In the genomic region with DNA sequence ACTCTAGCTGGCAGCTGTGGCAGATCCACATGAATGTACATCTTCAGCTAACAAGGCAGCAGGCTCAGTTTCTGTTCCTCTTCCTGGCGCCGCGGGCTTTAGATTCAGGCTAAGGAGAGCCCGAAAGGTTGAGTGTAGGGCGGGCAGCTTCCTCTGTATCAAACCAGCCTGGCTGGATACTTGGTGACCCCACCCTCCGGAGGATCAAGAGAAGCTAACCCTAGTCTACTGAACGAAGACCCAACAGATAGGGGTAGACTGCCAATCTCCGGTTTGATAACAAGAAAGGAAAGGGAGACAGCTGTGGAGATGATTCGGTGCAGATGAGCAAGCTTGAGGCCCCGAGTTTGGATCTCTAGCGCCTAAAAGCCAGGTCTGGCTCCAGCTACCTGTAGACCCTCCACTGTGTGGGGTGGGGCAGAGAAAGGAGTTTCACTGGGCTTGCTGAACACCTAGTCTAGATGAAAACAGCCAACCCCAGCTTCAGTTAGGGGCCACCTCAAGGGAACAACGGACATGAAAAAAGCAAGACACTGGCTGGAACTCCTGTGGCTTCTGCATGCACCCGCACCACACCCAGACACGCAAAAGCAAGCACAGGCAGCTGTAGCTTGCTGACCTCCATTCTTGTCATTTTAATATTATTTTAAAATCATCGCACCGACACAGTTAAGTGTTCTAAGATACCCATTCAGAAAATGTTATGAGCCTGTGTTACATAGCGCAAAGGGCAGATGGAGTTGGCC, we compare ENCODE assay signal across 8 mouse cellular contexts. TPM values are rescaled to one million over a fixed set of nuclear protein-coding genes. Genes with fewer than 3 reads are reported as not detected.
DNase-seq lines count a peak whose midpoint lies in the region; ATAC-seq and TF ChIP-seq lines count a peak whose summit lies in the region.

No protein-coding gene starts in this region.

- 42% methylated on average over 17 of the region's 17 CpGs for WGBS in heart, adult 2 months
- 81% methylated on average over 17 of the region's 17 CpGs for WGBS in embryonic facial prominence, embryonic 14.5 days
- 83% methylated on average over 17 of the region's 17 CpGs for WGBS in hindbrain, embryonic 15.5 days

- H3K36me3 ChIP-seq in heart, adult 2 months (ENCODE audit: control insufficient read depth, insufficient read depth, low read length): no peaks in the 10 kb centered on the region
- H3K36me3 ChIP-seq in embryonic facial prominence, embryonic 14.5 days (ENCODE audit: control insufficient read depth, insufficient read depth, low read length): peaks cover 32% of the 10 kb centered on the region
- H3K36me3 ChIP-seq in hindbrain, embryonic 15.5 days: peaks cover 19% of the 10 kb centered on the region

- no peak for TF ChIP-seq EP300 in heart, adult 2 months (IDR thresholded peaks at IDR 0.05; ENCODE audit: insufficient read depth, low read depth, low read length)

- H3K9ac ChIP-seq in heart, adult 2 months (ENCODE audit: low read depth, low read length): peak overlapping the region; percentile 88
- H3K9ac ChIP-seq in embryonic facial prominence, embryonic 14.5 days (ENCODE audit: low read depth, low read length): peak overlapping the region; percentile 89
- H3K9ac ChIP-seq in hindbrain, embryonic 15.5 days: peak overlapping the region; percentile 94

- peak; percentile 43 to 64 for DNase-seq in heart, adult 2 months
- no peak for DNase-seq in heart, postnatal 4 days
- DNase-seq in embryonic facial prominence, embryonic 14.5 days (ENCODE audit: low spot score): no peak
- DNase-seq in lung, postnatal 36 days: peak; percentile 67
- peak; percentile 51 to 64 for DNase-seq in spleen, postnatal 14 days (ENCODE audit: low spot score in 2 of 2)
- DNase-seq in gastrocnemius, adult 8-10 months (ENCODE audit: low spot score in 2 of 2): no peak
- DNase-seq in left cerebral cortex, postnatal 4 days: no peak

- H3K4me2 ChIP-seq in embryonic facial prominence, embryonic 14.5 days (ENCODE audit: low read depth, low read length): peak overlapping the region; percentile 88
- peak overlapping the region; percentile 83 for H3K4me2 ChIP-seq in hindbrain, embryonic 15.5 days

- peaks cover 6% of the 10 kb centered on the region for H3K4me1 ChIP-seq in heart, adult 2 months (ENCODE audit: control insufficient read depth, insufficient read depth, low read length)
- H3K4me1 ChIP-seq in embryonic facial prominence, embryonic 14.5 days (ENCODE audit: control insufficient read depth, insufficient read depth, low read length): peaks cover 7% of the 10 kb centered on the region
- H3K4me1 ChIP-seq in hindbrain, embryonic 15.5 days (replicated peaks): peaks cover 22% of the 10 kb centered on the region

- H3K27me3 ChIP-seq in heart, adult 2 months (ENCODE audit: control insufficient read depth, insufficient read depth, low read length): no peaks in the 10 kb centered on the region
- no peaks in the 10 kb centered on the region for H3K27me3 ChIP-seq in embryonic facial prominence, embryonic 14.5 days (replicated peaks; ENCODE audit: control insufficient read depth, insufficient read depth, low read length)
- H3K27me3 ChIP-seq in hindbrain, embryonic 15.5 days: no peaks in the 10 kb centered on the region

- H3K9me3 ChIP-seq in embryonic facial prominence, embryonic 14.5 days (ENCODE audit: control insufficient read depth, low read length): no peaks in the 10 kb centered on the region
- no peaks in the 10 kb centered on the region for H3K9me3 ChIP-seq in hindbrain, embryonic 15.5 days

- no peak for ATAC-seq in embryonic facial prominence, embryonic 14.5 days (ENCODE audit: low read depth)
- no peak for ATAC-seq in hindbrain, embryonic 15.5 days (ENCODE audit: low FRiP score, low read depth)

- TF ChIP-seq CTCF in heart, adult 2 months (IDR thresholded peaks at IDR 0.05): no peak

- peak overlapping the region; percentile 98 for H3K4me3 ChIP-seq in heart, adult 2 months
- peak overlapping the region; percentile 98 for H3K4me3 ChIP-seq in embryonic facial prominence, embryonic 14.5 days (ENCODE audit: low read depth, low read length)
- peak overlapping the region; percentile 84 for H3K4me3 ChIP-seq in hindbrain, embryonic 15.5 days

- H3K79me2 ChIP-seq in heart, adult 2 months (replicated peaks; ENCODE audit: control insufficient read depth, insufficient read depth, low read length): peaks cover 7% of the 10 kb centered on the region

- intact Hi-C loops in heart, adult 2 months (cut with DNase I): loop anchor here (5.0 kb wide), 1 partner anchor 115 kb away; the partner anchor contains the start of gene Sdhb
- intact Hi-C loops in left cerebral cortex, postnatal 4 days (cut with DNase I): no loop called here

- TF ChIP-seq POLR2A in heart, adult 2 months (IDR thresholded peaks at IDR 0.05; ENCODE audit: insufficient read depth, low read depth, low read length): no peak

- H3K27ac ChIP-seq in heart, adult 2 months: peak overlapping the region; percentile 52; the same call in 1 of the 2 replicates
- H3K27ac ChIP-seq in embryonic facial prominence, embryonic 14.5 days (replicated peaks; ENCODE audit: low read depth, low read length): peak overlapping the region; percentile 33; the same call in 1 of the 2 replicates
- H3K27ac ChIP-seq in hindbrain, embryonic 15.5 days (replicated peaks): no peak overlapping the region

RNA-seq across cellular contexts. Expression of gene Necap2, which starts 1.2 kb away (rescaled TPM):
- 10 to 100 TPM; 13.9 to 14.9 TPM for total RNA-seq in heart, adult 2 months (2021)
- 21.2 and 24.5 TPM in 2 replicates for polyA plus RNA-seq in heart, adult 2 months (2012; rRNA removed)
- 10 to 100 TPM; 33.7 to 35.8 TPM for total RNA-seq in heart, postnatal 4 days (2021)
- 66.5 and 78.8 TPM in 2 replicates for polyA plus RNA-seq in embryonic facial prominence, embryonic 14.5 days (2014; fragmentation: Nextera tagmentation; extraction: Ambion mirVana)
- polyA plus RNA-seq in hindbrain, embryonic 15.5 days (2015; fragmentation: Nextera tagmentation; extraction: Ambion mirVana): 50.6 and 56.2 TPM in 2 replicates
- total RNA-seq in gastrocnemius, adult 8-10 months (2022): 10 to 100 TPM; 12.0 to 19.2 (median 13.8) TPM
- 10 to 100 TPM; 36.6 to 41.4 TPM for total RNA-seq in left cerebral cortex, postnatal 4 days (2021)

RNA-seq across cellular contexts. Expression of gene Spata21, which starts 11.2 kb away (rescaled TPM):
- not detected for total RNA-seq in heart, adult 2 months (2021)
- 0.16 and 0.20 TPM in 2 replicates for polyA plus RNA-seq in heart, adult 2 months (2012; rRNA removed)
- total RNA-seq in heart, postnatal 4 days (2021): not detected
- 0.33 TPM in 1 of 2 replicates, not detected in the other for polyA plus RNA-seq in embryonic facial prominence, embryonic 14.5 days (2014; fragmentation: Nextera tagmentation; extraction: Ambion mirVana)
- 0.43 and 0.71 TPM in 2 replicates for polyA plus RNA-seq in hindbrain, embryonic 15.5 days (2015; fragmentation: Nextera tagmentation; extraction: Ambion mirVana)
- total RNA-seq in gastrocnemius, adult 8-10 months (2022): not detected
- under 1 TPM in 1 of 2 experiments, not detected in 1; 0.40 TPM for total RNA-seq in left cerebral cortex, postnatal 4 days (2021)

RNA-seq across cellular contexts. Expression of gene Crocc, which starts 16.6 kb away (rescaled TPM):
- 1 to 10 TPM; 4.6 to 4.9 TPM for total RNA-seq in heart, adult 2 months (2021)
- 5.1 and 8.1 TPM in 2 replicates for polyA plus RNA-seq in heart, adult 2 months (2012; rRNA removed)
- 1 to 10 TPM; 8.2 to 8.3 TPM for total RNA-seq in heart, postnatal 4 days (2021)
- 5.1 and 6.2 TPM in 2 replicates for polyA plus RNA-seq in embryonic facial prominence, embryonic 14.5 days (2014; fragmentation: Nextera tagmentation; extraction: Ambion mirVana)
- 6.2 and 7.7 TPM in 2 replicates for polyA plus RNA-seq in hindbrain, embryonic 15.5 days (2015; fragmentation: Nextera tagmentation; extraction: Ambion mirVana)
- 1 to 10 TPM; 1.2 to 2.2 (median 1.9) TPM for total RNA-seq in gastrocnemius, adult 8-10 months (2022)
- total RNA-seq in left cerebral cortex, postnatal 4 days (2021): 10 to 100 TPM; 36.7 to 37.2 TPM

Comparison
In these comparisons a context has a peak if more than half of its experiments do, and no peak if none do; other contexts are left out.
1. DNase-seq: peak in heart, adult 2 months (2 of 2), lung, postnatal 36 days (single experiment) and spleen, postnatal 14 days (2 of 2); none in heart, postnatal 4 days (single experiment), embryonic facial prominence, embryonic 14.5 days (single experiment), gastrocnemius, adult 8-10 months (0 of 2) and left cerebral cortex, postnatal 4 days (single experiment).
2. RNA of gene Crocc, which starts 16.6 kb away (total RNA-seq): 36.7 to 37.2 TPM in left cerebral cortex, postnatal 4 days; 8.2 to 8.3 TPM in heart, postnatal 4 days, 4.6 to 4.9 TPM in heart, adult 2 months and 1.2 to 2.2 TPM in gastrocnemius, adult 8-10 months; every median in the first group is over 4 times any median in the second.
3. Peak in every context shown above with its lines, with median percentiles within 50 percentile points of each other: H3K4me3 ChIP-seq and H3K9ac ChIP-seq.